Mouse (Mus musculus): Measurements from ENCODE around the gene Slc30a1.

The Slc30a1 gene

GRCm38 (mm10) chr1:191932986-191933632 lies 26.5 kb downstream of the Slc30a1 start:
- intact Hi-C loops (cut with DNase I), result no loop called here

DNA sequence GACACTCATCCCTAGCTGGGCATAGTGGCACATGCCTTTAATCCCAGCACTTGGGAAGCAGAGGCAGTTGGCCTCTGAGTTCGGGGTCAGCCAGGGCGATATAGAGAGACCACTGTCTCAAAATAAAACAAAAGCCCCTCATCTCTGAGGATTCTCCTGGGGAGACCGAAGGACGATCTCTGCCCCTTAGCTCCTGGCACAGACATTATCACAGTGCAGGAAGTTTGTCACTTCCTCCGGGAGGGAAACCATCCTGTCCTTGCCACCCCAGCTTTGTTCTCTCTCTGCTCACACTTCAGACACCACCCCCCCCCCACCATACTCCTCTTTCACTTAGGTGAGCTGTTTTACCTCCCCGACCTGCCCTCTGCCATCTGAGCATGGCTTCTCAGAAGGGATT lies 37.1 kb downstream of the Slc30a1 start:
- intact Hi-C loops (cut with DNase I), result no loop called here

GRCm38 (mm10) chr1:191945341-191945740 lies 38.8 kb downstream of the Slc30a1 start:
- intact Hi-C loops (cut with DNase I), result no loop called here

DNA sequence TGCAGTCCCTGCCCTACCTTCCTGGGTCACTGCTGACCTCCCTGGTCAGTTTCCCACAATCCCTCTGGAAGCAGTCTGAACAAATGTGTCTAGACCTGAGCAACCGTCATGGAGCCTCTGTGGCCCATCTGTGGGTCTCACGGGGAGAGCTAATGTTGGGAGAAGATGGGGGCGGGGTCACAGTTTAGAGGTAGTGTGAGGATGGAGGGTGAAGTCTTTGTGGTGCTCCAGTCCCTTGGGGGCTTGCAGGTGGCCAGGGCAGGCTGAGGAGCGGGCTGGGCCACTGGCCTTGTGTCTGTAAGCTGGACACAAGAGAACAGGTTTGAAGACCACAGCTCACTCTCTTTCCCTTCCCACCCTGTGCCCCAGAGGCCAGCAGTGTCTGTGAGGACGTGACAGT lies 39.2 kb downstream of the Slc30a1 start:
- intact Hi-C loops (cut with DNase I), result no loop called here

DNA sequence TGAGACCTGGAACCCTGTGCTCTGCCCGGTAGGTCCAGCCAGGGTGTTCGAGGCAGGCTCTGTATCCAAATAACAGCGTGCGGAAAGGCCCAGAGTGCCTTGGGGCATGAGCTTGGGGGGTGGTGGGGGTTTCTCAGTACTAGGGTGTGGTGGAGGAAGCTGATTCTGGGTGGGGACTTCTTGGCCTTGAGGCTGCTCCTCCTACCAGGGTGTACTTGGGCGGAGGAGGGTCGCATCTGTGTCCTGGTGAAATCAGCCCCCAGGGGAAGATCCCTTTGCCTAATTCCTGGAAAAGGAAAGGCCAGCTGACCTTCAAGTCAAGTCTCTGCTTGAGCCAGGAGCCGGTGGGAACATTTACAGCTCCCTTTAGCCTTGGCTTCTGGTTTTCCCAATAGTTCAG lies 39.7 kb downstream of the Slc30a1 start:
- intact Hi-C loops (cut with DNase I), result no loop called here

- intact Hi-C loops (cut with DNase I), result no loop called here
Observed at GRCm38 (mm10) chr1:191946835-191947234, 40.3 kb downstream of the Slc30a1 start.

- intact Hi-C loops (cut with DNase I), result no loop called here
Observed at GRCm38 (mm10) chr1:191947796-191948195, 41.2 kb downstream of the Slc30a1 start.

DNA sequence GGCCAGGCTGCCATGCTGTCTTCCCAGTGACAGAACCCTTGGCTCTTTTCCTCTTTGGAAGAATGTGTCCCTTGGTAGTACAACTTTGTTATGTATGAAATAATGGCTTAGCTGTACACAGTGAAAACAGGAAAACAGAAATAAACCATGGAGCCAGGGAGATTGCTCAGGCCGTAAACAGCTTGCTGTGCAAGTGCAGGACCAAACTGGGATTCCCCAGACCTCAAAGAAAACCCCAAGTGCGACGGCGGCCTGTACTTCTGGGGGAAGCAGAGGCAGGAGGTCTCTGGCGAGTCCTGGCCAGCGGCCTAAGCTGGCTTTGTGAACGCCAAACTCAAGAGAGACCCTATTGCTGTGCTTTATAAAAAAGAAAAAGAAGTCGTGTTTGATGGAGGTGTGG lies 42.0 kb downstream of the Slc30a1 start:
- intact Hi-C loops (cut with DNase I), result no loop called here

- intact Hi-C loops (cut with DNase I), result no loop called here
Observed at GRCm38 (mm10) chr1:191950611-191951010, 44.0 kb downstream of the Slc30a1 start.

DNA sequence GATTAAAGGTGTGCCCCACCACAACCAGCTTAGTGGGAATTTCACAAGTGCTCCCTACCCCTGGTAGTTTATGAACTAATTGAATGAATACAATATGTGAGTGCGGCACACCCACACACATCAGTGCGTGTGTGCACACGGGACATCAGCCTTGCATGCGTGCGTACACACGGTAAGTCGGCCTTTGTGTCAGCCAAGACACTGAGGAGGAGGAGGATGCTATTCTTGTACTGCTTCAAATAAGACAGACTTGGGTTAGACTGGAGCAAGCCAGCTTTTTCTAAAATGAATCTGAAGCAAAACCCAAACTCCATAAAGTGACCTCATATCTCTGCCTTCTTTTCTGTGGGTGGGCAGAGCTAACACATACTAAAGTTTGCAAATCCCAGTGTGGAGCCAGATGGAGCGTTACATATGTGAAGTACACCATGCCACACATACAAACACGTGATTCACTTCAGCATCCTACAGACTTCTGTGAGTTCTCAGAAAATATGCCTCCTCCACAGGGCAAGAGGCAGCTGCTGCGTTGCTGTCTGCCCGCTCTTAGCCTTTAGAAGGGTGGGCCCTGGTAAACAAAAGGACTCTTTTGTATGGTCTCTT lies 46.3 kb downstream of the Slc30a1 start:
- intact Hi-C loops (cut with DNase I), result no loop called here

DNA sequence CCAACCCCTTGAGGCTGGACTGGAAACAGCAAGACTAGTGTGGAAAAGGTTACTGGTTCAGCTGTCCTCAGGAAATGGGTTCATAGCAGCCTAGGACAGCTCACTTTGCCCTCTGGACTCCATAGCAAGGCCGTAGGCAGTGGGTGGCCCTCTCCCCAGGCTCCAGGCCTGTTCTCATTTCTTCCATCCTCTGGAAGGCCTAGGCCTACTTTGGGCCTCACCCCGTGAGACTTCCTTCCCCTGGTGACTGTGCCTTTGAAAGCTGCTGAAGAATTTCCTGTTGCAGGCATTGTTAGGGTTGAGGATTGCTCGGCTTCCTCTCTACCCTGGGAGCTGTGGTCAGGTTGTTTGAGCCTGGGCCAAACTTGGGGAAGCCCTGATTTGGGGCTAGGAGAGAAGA lies 48.5 kb downstream of the Slc30a1 start:
- intact Hi-C loops (cut with DNase I), result no loop called here

GRCm38 (mm10) chr1:191956261-191956660 lies 49.7 kb downstream of the Slc30a1 start:
- intact Hi-C loops (cut with DNase I), result no loop called here

GRCm38 (mm10) chr1:191956871-191957270 lies 50.3 kb downstream of the Slc30a1 start:
- intact Hi-C loops (cut with DNase I), result no loop called here

- intact Hi-C loops (cut with DNase I), result no loop called here
Observed at GRCm38 (mm10) chr1:191957321-191957720, 50.8 kb downstream of the Slc30a1 start.

DNA sequence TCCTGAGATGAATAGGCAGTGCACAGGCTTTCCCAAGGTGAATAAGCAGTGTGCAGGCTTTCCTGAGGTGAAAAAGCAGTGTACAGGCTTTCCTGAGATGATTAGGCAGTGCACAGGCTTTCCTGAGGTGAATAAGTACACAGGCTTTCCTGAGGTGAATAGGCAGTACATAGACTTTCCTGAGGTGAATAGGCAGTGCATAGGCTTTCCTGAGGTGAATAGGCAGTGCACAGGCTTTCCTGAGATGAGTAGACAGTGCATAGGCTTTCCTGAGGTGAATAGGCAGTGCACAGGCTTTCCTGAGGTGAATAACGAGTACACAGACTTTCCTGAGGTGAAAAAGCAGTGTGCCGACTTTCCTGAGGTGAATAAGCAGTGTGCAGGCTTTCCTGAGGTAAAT lies 54.4 kb downstream of the Slc30a1 start:
- intact Hi-C loops (cut with DNase I), result loop anchor here (5.0 kb wide), 1 partner anchor 54 kb away; the partner anchor contains the start of gene Slc30a1
